Mouse (Mus musculus): ENCODE measurements at regions not wholly inside any gene's neighbourhood (a gene's known extent, or its start where the extent isn't known, plus 50 kb on each side); places are given as distances from the start of the nearest gene placed in this dataset.

DNA sequence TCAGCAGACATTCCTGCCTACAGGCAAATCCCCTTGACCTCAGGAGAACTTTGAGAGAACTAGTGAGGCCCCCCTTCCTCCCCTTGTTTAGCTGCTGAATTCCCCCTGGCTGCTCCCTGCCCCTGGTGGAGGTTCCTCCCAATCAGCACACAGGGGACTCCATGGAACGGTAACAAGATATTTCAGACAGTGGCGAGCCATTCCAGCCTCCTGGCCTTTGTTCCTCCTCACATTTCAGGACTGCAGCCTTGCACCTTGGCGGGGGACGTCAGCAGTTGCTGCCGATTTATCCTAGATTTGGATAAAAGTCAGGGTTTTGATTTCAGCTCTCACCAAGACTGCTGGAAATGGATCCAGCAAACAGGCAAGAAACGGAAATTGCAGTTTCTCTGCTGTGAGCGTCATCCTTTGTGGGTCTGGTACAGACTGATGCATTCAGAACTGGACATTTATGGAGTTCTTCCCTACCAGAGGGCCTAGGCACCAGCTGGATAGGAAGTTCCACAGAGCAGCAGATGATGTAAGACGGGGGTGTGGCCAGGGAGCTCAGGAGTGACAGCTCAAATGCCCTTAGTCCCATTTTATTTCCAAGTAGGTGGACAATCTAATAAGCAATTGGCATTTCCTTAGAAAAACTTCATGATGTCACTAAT lies 222.3 kb downstream of the Mex3b start:
- Histone ChIP-seq H3K27ac (ENCODE audit: low read length) (no peak overlapping the region), H3K27me3 (replicated peaks; ENCODE audit: insufficient read depth, low read length) (no peaks in the 10 kb centered on the region), H3K36me3 (ENCODE audit: insufficient read depth, low read length) (no peaks in the 10 kb centered on the region), H3K9ac (replicated peaks; ENCODE audit: low read depth) (no peak overlapping the region), H3K4me1 (ENCODE audit: insufficient read depth, low read depth, low read length) (no peaks in the 10 kb centered on the region), H3K9me3 (ENCODE audit: low read length) (no peaks in the 10 kb centered on the region), H3K4me3 (ENCODE audit: low read depth, low read length) (no peak overlapping the region), H3K4me2 (replicated peaks; ENCODE audit: low read depth, low read length) (no peak overlapping the region)
- ATAC-seq (no peak), DNase-seq (ENCODE audit: low spot score) (peak; percentile 43)
- TF ChIP-seq EP300 (IDR thresholded peaks at IDR 0.05): no peak
- no peak for TF ChIP-seq CTCF (IDR thresholded peaks at IDR 0.05)
- 32% methylated on average over 8 of the region's 8 CpGs for WGBS

DNA sequence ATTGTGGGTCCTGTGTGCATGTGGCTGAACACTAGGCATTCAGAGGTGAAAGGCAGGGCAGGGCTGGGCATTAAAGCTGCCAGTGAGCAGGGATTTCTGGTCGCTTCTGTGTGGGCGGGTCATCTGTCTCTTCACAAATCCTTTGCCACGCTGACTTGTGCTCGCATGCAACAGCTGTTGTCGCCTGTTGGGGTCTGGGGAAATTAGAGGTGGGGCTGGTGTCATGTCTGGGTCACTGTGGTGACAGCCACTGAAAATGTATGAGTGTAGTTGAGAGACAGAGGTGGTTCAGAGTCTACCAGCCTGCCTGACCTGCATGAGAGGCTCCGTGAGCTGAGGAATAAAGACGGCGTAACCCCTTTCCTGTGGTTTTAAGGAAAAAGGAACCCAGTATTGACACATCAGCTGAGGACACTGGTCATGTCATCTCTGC lies 226.8 kb downstream of the Mex3b start:
- H3K4me1 ChIP-seq (ENCODE audit: insufficient read depth, low read depth, low read length): no peaks in the 10 kb centered on the region
- H3K36me3 ChIP-seq (ENCODE audit: insufficient read depth, low read length): no peaks in the 10 kb centered on the region
- no peaks in the 10 kb centered on the region for H3K27me3 ChIP-seq (replicated peaks; ENCODE audit: insufficient read depth, low read length)
- H3K9ac ChIP-seq (replicated peaks; ENCODE audit: low read depth): no peak overlapping the region
- no peak overlapping the region for H3K4me2 ChIP-seq (replicated peaks; ENCODE audit: low read depth, low read length)
- H3K9me3 ChIP-seq (ENCODE audit: low read length): no peaks in the 10 kb centered on the region
- no peak overlapping the region for H3K27ac ChIP-seq (ENCODE audit: low read length)
- DNase-seq (ENCODE audit: low spot score) (peak; percentile 32), ATAC-seq (peak; percentile 33; the same call in 1 of the 2 replicates)
- TF ChIP-seq EP300 (IDR thresholded peaks at IDR 0.05) (no peak), CTCF (IDR thresholded peaks at IDR 0.05) (no peak)
- WGBS: 36% methylated on average over 8 of the region's 8 CpGs
- no peak overlapping the region for H3K4me3 ChIP-seq (ENCODE audit: low read depth, low read length)

DNA sequence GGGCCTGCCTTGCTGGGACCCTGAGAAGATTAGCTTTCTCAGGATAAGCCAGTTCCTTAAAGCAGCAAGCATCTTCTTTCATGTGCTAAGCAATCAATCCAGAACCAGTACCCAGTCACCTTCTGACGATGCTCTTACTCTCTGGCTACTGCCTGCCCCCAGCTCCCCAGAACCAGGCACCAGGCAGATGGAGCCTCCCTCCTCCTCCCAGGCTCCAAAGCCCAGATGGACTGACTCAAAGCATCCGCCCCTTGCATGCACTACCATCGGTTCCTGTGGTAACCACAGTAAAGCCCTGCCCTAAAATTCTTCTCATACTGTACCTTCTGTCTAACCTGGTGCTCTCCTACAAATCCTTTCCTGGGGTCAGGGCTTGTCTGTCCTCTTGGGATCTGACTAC lies 227.8 kb downstream of the Mex3b start:
- WGBS: 51% methylated on average over 3 of the region's 3 CpGs
- ATAC-seq: no peak
- Histone ChIP-seq H3K9ac (replicated peaks; ENCODE audit: low read depth) (no peak overlapping the region), H3K36me3 (ENCODE audit: insufficient read depth, low read length) (no peaks in the 10 kb centered on the region), H3K9me3 (ENCODE audit: low read length) (no peaks in the 10 kb centered on the region), H3K4me1 (ENCODE audit: insufficient read depth, low read depth, low read length) (no peaks in the 10 kb centered on the region), H3K4me3 (ENCODE audit: low read depth, low read length) (no peak overlapping the region), H3K4me2 (replicated peaks; ENCODE audit: low read depth, low read length) (no peak overlapping the region), H3K27me3 (replicated peaks; ENCODE audit: insufficient read depth, low read length) (no peaks in the 10 kb centered on the region), H3K27ac (ENCODE audit: low read length) (no peak overlapping the region)
- no peak for DNase-seq (ENCODE audit: low spot score)
- no peak for TF ChIP-seq EP300 (IDR thresholded peaks at IDR 0.05)
- no peak for TF ChIP-seq CTCF (IDR thresholded peaks at IDR 0.05)

DNA sequence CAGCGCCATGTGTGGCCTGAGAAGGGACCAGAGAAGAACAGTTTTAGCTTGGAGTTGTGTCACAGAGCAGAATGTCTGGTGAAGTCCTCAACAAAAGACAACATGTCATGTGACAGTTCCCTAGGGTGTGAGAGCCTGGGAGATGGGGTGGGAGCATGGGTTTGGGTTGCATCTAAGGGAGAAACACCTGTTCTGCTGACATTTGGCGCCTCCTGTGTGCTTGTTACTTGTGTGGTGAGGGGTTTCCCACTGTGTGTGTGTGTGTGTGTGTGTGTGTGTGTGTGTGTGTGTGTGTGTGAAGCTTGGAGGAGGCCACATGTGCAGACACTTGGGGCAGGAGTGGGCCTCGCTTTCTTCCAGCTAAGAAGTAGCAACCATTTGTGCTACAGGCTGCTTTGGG lies 228.5 kb downstream of the Mex3b start:
- no peak overlapping the region for H3K4me3 ChIP-seq (ENCODE audit: low read depth, low read length)
- no peaks in the 10 kb centered on the region for H3K9me3 ChIP-seq (ENCODE audit: low read length)
- 86% methylated on average over 3 of the region's 3 CpGs for WGBS
- H3K36me3 ChIP-seq (ENCODE audit: insufficient read depth, low read length): no peaks in the 10 kb centered on the region
- TF ChIP-seq EP300 (IDR thresholded peaks at IDR 0.05) (no peak), CTCF (IDR thresholded peaks at IDR 0.05) (no peak)
- ATAC-seq: no peak
- no peak overlapping the region for H3K4me2 ChIP-seq (replicated peaks; ENCODE audit: low read depth, low read length)
- no peak overlapping the region for H3K9ac ChIP-seq (replicated peaks; ENCODE audit: low read depth)
- no peak overlapping the region for H3K27ac ChIP-seq (ENCODE audit: low read length)
- H3K27me3 ChIP-seq (replicated peaks; ENCODE audit: insufficient read depth, low read length): no peaks in the 10 kb centered on the region
- DNase-seq (ENCODE audit: low spot score): no peak
- no peaks in the 10 kb centered on the region for H3K4me1 ChIP-seq (ENCODE audit: insufficient read depth, low read depth, low read length)

DNA sequence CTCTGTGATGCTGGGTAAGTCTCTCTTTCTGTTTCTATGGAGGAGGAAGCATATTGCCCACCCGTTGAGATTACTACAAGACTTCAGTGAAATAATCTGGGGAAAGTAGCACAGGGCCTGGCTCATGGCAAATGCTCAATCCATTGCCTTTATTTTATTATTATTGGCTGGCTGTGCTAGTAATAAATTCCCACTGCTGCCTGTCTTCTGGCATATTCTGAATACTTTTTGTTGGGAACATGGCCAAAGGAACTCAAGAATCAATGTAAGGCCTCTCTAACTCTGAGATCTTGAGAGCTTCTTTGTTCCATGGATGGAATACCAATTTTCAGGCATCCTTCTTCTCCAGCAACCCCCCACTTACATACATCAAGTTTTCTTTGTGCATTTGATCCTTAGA lies 237.3 kb downstream of the Mex3b start:
- Histone ChIP-seq H3K4me3 (ENCODE audit: low read depth, low read length) (no peak overlapping the region), H3K36me3 (ENCODE audit: insufficient read depth, low read length) (no peaks in the 10 kb centered on the region), H3K4me1 (ENCODE audit: insufficient read depth, low read depth, low read length) (no peaks in the 10 kb centered on the region), H3K27me3 (replicated peaks; ENCODE audit: insufficient read depth, low read length) (no peaks in the 10 kb centered on the region), H3K4me2 (replicated peaks; ENCODE audit: low read depth, low read length) (no peak overlapping the region), H3K27ac (ENCODE audit: low read length) (no peak overlapping the region), H3K9me3 (ENCODE audit: low read length) (no peaks in the 10 kb centered on the region), H3K9ac (replicated peaks; ENCODE audit: low read depth) (no peak overlapping the region)
- no peak for TF ChIP-seq CTCF (IDR thresholded peaks at IDR 0.05)
- no peak for TF ChIP-seq EP300 (IDR thresholded peaks at IDR 0.05)
- no peak for DNase-seq (ENCODE audit: low spot score)
- no peak for ATAC-seq
- WGBS: 80% methylated on average over 1 of the region's 1 CpGs

DNA sequence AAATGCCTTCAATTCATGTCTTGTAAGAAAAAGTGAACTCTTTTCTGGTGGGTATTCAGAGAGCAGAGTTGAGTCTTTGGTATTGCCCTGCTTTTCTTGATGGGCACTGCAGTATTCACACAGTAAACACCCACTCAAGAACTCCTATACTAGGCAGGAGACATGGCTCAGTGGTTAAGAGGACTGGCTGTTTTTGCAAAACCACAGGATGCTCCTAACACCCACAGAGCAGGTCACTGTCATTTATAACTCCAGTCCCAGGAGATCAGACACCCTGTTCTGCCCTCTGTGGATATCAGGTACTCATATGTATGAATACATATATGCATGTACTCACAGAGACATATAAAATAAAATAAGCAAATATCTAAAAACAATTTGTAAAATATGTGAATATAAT lies 238.5 kb downstream of the Mex3b start:
- H3K27me3 ChIP-seq (replicated peaks; ENCODE audit: insufficient read depth, low read length): no peaks in the 10 kb centered on the region
- no peaks in the 10 kb centered on the region for H3K36me3 ChIP-seq (ENCODE audit: insufficient read depth, low read length)
- DNase-seq (ENCODE audit: low spot score) (no peak), ATAC-seq (no peak)
- no peak overlapping the region for H3K27ac ChIP-seq (ENCODE audit: low read length)
- no peak overlapping the region for H3K4me3 ChIP-seq (ENCODE audit: low read depth, low read length)
- TF ChIP-seq CTCF (IDR thresholded peaks at IDR 0.05) (no peak), EP300 (IDR thresholded peaks at IDR 0.05) (no peak)
- H3K9me3 ChIP-seq (ENCODE audit: low read length): no peaks in the 10 kb centered on the region
- H3K4me2 ChIP-seq (replicated peaks; ENCODE audit: low read depth, low read length): no peak overlapping the region
- H3K4me1 ChIP-seq (ENCODE audit: insufficient read depth, low read depth, low read length): no peaks in the 10 kb centered on the region
- H3K9ac ChIP-seq (replicated peaks; ENCODE audit: low read depth): no peak overlapping the region
